Mouse (Mus musculus) cortical plate, adult 2 months (tissue): Measurements from ENCODE around the gene Rnf115. TPM values are rescaled to one million over a fixed set of nuclear protein-coding genes. Genes with fewer than 3 reads are reported as not detected.

Experiments used
- H3K27ac ChIP-seq: fragments of 200-500 bp; 2 replicates; pipeline ENCODE4 v1.5.1; 2012; ENCODE audit warnings: low read length, control low read depth, inconsistent platforms; ENCODE audit not compliant: insufficient read depth
- H3K4me1 ChIP-seq: fragments of 200-500 bp; 2 replicates; pipeline ENCODE4 v1.6.1; 2011; ENCODE audit warnings: low read length; ENCODE audit not compliant: control insufficient read depth, insufficient read depth
- H3K4me3 ChIP-seq: fragments of 200-500 bp; 2 replicates; pipeline ENCODE4 v1.5.1; 2011; ENCODE audit warnings: mild to moderate bottlenecking, low read length, control low read depth; ENCODE audit not compliant: insufficient read depth
- CTCF ChIP-seq: fragments of 200-500 bp; IDR thresholded peaks from 2 replicates; pipeline ENCODE4 v1.5.1; 2011; ENCODE audit warnings: mild to moderate bottlenecking, control low read depth, low read length; ENCODE audit not compliant: insufficient read depth; ENCODE audit errors: extremely low read depth
- POLR2A ChIP-seq: fragments of 200-500 bp; IDR thresholded peaks from 2 replicates; pipeline ENCODE4 v1.6.1; 2011; ENCODE audit warnings: mild to moderate bottlenecking, low read length, control low read depth; ENCODE audit not compliant: insufficient read depth; ENCODE audit errors: extremely low read depth
- polyA plus RNA-seq: library from polyadenylated mRNA; depleted of rRNA; stranded (reverse); fragments of >200 nt; gene quantifications from 2 replicates; pipeline ENCODE4 v1.2.3, GENCODE M21; 2012; rRNA removed

The Rnf115 gene
- polyA plus RNA-seq, 1 experiment = 52.3 TPM

DNA sequence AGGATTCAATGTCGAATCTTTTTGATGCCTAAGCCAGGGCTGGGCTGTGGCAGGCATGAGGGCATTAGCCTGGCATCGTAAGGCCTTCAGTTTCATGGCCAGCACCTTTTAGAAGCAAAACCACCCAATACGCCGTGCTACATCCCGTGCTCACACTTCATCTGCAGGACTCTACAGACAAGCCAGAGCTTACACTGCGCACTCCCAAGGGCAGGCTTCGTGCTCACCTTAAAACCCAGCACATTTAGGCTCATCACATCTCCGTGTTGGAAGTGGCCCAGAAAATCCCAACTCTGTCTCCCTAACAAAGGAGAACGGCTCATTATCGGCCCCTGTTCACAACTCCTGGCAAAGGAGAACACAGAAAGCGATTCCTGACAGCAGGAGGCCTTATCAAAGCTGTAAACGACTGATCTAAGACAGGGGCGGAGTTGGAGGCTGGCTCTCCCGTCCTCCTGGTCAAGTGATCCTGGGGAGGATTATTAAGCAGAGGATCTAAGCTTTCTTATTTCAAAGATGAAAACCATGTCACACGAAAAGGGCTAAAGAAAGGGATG lies 100.9 kb downstream of the Rnf115 start:
- no peak overlapping the region for H3K4me3 ChIP-seq
- TF ChIP-seq CTCF (no peak), POLR2A (no peak)
- no peak overlapping the region for H3K27ac ChIP-seq
- no peaks in the 10 kb centered on the region for H3K4me1 ChIP-seq

DNA sequence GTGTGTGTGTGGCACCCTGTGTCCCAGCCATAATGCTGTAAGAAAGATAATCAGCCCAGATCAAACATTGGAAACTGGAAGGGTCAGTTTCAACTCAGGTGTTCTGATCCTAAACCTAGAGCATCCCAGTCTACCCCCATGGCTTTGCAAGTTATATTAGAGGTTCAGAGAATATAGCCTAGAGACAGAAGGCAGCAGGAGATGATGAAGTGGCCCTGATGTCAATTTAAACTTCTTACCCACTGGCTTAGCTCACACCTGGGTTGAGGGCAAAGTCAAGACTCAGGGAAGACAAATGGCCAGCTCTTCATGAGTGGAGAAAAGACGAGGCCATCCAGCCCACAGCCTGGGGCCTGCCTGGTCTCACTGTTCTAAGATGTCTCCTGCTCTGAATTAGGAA lies 101.5 kb downstream of the Rnf115 start, which contains the start of the genes Pdzk1 and Cd160:
TSS of gene Pdzk1 (plus strand) at position 301 of the 400 bp plus-strand sequence.
TSS of gene Cd160 (minus strand) at position 368 of the 400 bp plus-strand sequence.
- Histone ChIP-seq H3K4me3 (no peak within 1 kb of the TSS), H3K27ac (no peak within 1 kb of the TSS), H3K4me1 (no peaks in the 10 kb centered on the region)
- TF ChIP-seq CTCF (no peak), POLR2A (no peak)

DNA sequence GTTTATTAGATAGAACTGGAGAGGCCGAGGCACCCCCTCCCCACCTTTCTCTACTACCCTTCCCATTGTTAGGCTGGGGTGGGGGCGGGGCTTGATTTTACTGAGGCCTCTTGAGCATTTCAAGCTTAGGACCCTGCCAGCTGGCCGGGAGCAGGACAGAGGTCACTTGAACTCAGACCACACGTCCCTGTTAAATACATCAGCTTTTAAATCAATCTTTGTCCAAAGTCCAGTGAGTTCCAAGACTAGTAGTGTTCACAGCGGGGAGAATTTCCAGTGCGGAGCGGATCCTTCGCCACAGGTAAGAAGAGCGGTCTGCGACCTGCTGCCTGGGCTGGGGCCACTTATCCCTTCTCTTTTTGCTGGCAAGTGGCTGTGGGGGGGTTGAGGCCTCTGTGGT lies 102.4 kb downstream of the Rnf115 start:
- no peak for TF ChIP-seq POLR2A
- TF ChIP-seq CTCF = no peak
- Histone ChIP-seq H3K4me1 (no peaks in the 10 kb centered on the region), H3K27ac (no peak overlapping the region)

DNA sequence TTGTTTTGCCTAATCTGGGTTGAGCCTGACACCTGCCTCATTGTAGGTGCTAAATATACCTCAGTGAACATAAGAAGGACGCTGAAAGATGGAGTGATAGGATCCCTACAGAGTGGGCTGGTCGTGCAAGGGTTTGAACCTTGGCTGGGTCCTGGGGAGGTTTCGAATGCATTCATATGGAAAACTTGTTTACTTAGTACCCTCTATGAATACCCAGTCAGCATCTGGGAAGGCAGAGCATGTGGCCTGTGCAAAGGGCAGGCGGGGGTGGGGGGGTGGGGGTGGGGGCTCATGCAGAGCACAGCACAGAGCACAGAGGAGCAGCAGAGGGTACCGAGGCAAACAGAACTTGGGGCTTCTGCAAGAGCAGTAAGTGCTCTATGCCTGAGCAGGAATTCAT lies 105.5 kb downstream of the Rnf115 start:
- no peak overlapping the region for H3K27ac ChIP-seq
- no peak for TF ChIP-seq POLR2A
- no peak for TF ChIP-seq CTCF
- H3K4me1 ChIP-seq = no peaks in the 10 kb centered on the region
- H3K4me3 ChIP-seq = no peak overlapping the region

More for the DNA sequence above, 102.4 kb downstream of the Rnf115 start:
- no peak overlapping the region for H3K4me3 ChIP-seq

DNA sequence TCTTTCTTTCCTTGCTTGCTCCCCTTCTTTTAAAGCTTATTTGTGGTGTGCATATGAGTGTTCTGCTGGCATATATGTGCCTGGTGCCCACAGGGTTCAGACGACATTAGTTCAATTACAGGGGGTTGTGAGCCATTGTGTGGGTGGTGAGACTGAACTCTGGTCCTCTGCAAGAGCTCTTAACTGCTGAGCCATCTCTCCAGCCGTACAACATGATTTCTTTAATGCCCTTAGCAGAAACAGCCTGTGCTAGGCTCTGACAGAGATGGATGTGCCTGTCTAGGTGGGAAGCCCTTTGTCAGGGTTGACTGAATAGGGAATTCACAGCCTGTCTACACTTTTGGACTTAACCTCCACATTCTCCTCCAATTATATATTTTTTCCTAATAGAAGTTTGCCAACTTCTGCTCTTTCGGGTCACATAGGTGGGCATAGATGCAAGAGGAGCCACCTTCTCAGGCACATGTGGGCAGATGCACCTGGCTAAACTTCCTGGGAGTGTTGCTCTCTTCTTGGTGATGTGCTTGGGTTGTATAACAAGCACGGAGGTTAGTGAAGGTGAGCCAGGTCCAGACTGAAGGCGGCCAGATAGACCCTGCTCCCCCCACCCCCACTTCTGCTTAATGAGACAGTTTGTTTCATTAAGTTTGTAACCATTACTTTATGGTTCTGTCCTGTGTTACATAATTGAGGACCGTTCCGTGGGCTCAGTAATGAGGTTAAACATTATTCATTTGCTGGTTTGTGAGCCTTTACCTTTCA lies 107.3 kb downstream of the Rnf115 start:
- H3K4me3 ChIP-seq = no peak overlapping the region
- TF ChIP-seq CTCF = no peak
- TF ChIP-seq POLR2A = no peak
- no peaks in the 10 kb centered on the region for H3K4me1 ChIP-seq
- H3K27ac ChIP-seq = no peak overlapping the region

DNA sequence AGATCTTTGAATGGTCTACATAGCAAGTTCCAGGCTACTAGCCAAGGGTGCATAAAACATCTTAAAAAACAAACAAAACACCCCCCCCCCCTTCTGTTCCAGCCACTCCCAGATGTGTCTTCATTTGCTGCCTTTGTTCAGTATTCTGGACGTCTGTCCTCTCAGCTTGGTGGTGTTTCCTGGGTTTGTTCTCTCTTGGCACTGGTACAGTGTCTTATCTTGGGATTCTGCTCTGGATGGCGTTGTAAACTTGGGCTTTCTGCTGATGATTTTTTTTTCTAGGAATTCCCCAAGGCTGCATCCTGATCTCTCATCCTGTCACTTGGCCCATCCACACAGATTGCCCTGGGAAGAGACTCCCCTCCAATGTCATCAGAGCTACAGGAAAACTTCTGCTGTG lies 109.0 kb downstream of the Rnf115 start:
- no peak for TF ChIP-seq POLR2A
- no peak for TF ChIP-seq CTCF
- Histone ChIP-seq H3K27ac (no peak overlapping the region), H3K4me1 (no peaks in the 10 kb centered on the region), H3K4me3 (no peak overlapping the region)

DNA sequence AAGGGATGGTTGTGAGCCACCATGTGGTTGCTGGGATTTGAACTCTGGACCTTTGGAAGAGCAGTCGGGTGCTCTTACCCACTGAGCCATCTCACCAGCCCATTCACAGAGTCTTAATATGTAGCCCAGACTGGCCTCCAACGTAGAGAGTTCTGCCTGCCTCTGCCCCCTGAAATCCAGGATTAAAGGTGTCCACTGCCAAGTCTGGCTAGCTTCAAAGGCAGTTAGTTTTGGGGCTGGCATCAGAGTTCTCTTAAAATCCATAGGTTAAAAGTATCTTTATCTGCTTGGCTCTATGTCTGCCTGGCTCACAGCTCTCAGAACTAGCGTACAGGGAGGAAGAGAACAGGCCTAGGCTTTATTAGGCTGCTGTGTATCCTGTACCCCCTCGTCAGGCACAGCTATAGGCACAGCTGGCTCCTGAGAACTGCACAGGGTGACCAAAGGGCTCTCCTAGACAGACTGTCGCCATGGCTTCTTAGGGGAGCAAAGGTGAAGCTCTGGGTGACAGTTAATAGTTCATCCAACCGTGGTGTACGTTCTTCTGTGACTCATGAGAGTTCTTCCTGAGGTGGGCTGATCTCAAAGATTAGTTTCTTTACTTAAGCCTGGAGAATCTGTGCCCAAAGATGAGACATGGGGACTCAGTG lies 111.7 kb downstream of the Rnf115 start:
- Histone ChIP-seq H3K4me3 (no peak overlapping the region), H3K4me1 (no peaks in the 10 kb centered on the region), H3K27ac (no peak overlapping the region)
- TF ChIP-seq POLR2A = no peak
- no peak for TF ChIP-seq CTCF

Other genes starting within 250 kb of the Rnf115 start
- gene Hfe2, start 202.5 kb upstream of the Rnf115 start, polyA plus RNA-seq = 1.4 and 1.5 TPM in 2 replicates
- gene Txnip, start 169.7 kb upstream of the Rnf115 start, polyA plus RNA-seq = 31.4 and 38.5 TPM in 2 replicates
- gene Gm16253, start 150.7 kb upstream of the Rnf115 start, polyA plus RNA-seq = not detected in 2 replicates
- gene Polr3gl, start 133.5 kb upstream of the Rnf115 start, polyA plus RNA-seq = 44.5 and 55.9 TPM in 2 replicates
- gene Ankrd34a, start 131.0 kb upstream of the Rnf115 start, polyA plus RNA-seq = 61.6 and 61.9 TPM in 2 replicates
- gene Lix1l, start 126.5 kb upstream of the Rnf115 start, polyA plus RNA-seq = 20.9 and 22.7 TPM in 2 replicates
- gene Rbm8a, start 97.7 kb upstream of the Rnf115 start, polyA plus RNA-seq = 33.9 and 38.0 TPM in 2 replicates
- 62.8 and 66.9 TPM in 2 replicates for gene Pex11b, start 92.3 kb upstream of the Rnf115 start, polyA plus RNA-seq
- 0.13 and 0.21 TPM in 2 replicates for gene Gm42957, start 92.2 kb upstream of the Rnf115 start, polyA plus RNA-seq
- 2.9 and 3.9 TPM in 2 replicates for gene Itga10, start 82.1 kb upstream of the Rnf115 start, polyA plus RNA-seq
- 7.8 and 8.5 TPM in 2 replicates for gene Ankrd35, start 57.5 kb upstream of the Rnf115 start, polyA plus RNA-seq
- 24.6 and 25.4 TPM in 2 replicates for gene Pias3, start 31.3 kb upstream of the Rnf115 start, polyA plus RNA-seq
- 16.8 and 19.6 TPM in 2 replicates for gene Nudt17, start 19.1 kb upstream of the Rnf115 start, polyA plus RNA-seq
- 35.3 and 36.5 TPM in 2 replicates for gene Polr3c, start within 50 bp of the Rnf115 start, polyA plus RNA-seq
- gene Pdzk1, start 101.6 kb downstream of the Rnf115 start, polyA plus RNA-seq = 0.17 and 0.19 TPM in 2 replicates
- gene Cd160, start 101.7 kb downstream of the Rnf115 start, polyA plus RNA-seq = 0.06 TPM in 1 of 2 replicates, not detected in the other
- 0.48 and 0.53 TPM in 2 replicates for gene Gja5, start 177.0 kb downstream of the Rnf115 start, polyA plus RNA-seq
- gene Gpr89, start 177.7 kb downstream of the Rnf115 start, polyA plus RNA-seq = 20.4 and 22.4 TPM in 2 replicates
- gene Gja8, start 198.4 kb downstream of the Rnf115 start, polyA plus RNA-seq = not detected in 2 replicates